Mouse (Mus musculus) mesoderm, embryonic 11.5 days (tissue): ENCODE results near the gene Ppp3ca.

ENCODE experiments used
- DNase-seq: peaks from one replicate; pipeline ENCODE4 v3.0.0-alpha.2; 2012; ENCODE audit warnings: low read depth, low spot score

The Ppp3ca gene

DNA sequence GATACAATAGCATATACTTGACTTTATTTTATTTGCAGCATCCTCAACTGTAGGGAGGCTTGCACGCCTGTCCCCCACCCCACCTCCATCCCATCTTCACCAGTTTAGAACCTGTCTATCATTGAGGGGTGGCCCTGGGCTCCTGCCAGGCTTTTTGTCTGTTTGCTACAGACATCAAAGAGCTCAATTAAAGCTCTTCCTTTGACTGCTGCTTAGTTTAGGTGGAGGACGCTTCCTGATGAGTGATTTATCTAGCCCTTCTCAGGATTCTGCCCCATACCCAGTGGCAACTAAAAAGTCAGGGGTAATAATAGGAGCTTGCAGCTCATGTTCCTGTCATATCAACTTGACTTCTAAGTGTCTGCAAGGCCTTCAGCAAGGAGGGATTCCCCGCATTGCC is 239.6 kb downstream of the Ppp3ca start:
- DNase-seq, result no peak

DNA sequence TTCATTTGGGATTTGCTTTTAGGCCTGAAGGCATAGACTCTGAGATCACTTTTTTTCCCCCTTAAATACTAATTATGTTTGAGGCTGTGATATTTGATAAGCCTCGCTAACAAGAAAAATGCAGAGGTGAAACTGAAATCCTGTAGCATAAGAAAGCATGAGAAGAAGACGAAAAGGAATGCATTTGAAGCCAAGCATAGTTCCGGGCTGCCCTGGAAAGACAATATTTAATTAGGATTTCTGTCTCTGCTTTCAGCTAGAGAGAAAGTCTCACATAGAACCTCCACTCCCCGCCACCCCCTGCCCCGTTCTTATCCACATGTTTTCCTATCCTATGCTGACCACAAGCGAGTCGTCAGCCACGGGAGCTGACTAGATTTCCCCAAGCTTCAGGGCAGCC is 241.4 kb downstream of the Ppp3ca start:
- DNase-seq, result no peak

DNA sequence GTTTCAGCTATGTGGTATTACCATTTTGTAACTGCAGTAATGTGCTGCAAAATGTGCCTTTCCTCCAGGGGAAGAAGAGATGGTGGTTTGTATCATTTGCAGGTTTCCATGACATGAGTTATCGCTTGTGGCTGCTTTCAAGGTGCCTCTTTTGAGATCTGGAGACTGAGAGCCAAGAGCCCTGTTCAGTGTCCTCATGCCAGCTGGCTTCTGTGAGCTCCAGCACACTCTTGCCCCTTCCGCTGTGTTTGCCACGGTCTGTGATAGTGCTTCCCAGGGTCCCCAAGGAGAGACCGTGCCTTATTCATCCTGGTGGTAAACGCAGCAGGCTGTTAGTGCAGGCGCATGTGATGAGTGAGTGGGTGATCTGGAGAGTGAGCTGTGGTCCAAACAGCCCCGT is 247.2 kb downstream of the Ppp3ca start:
- no peak for DNase-seq

DNA sequence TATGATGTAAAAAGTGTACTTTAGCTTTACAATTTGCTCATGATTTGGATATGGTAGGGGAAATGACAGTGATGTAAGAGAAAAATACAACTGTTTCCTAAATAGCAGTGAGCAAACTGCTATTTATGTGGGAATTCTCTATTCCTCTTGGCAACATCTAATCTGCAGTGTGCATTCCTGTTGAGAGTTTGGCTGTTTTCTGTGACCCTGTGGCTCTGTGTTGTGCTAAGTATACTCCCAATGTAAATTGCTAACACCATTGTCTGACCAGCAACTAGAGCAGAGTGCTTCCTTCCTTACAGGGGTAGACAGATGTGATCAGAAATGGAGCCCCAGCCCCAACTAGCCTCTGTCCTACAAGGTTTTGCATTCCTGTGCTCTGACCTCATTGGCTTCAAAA is 263.1 kb downstream of the Ppp3ca start:
- DNase-seq, result no peak

DNA sequence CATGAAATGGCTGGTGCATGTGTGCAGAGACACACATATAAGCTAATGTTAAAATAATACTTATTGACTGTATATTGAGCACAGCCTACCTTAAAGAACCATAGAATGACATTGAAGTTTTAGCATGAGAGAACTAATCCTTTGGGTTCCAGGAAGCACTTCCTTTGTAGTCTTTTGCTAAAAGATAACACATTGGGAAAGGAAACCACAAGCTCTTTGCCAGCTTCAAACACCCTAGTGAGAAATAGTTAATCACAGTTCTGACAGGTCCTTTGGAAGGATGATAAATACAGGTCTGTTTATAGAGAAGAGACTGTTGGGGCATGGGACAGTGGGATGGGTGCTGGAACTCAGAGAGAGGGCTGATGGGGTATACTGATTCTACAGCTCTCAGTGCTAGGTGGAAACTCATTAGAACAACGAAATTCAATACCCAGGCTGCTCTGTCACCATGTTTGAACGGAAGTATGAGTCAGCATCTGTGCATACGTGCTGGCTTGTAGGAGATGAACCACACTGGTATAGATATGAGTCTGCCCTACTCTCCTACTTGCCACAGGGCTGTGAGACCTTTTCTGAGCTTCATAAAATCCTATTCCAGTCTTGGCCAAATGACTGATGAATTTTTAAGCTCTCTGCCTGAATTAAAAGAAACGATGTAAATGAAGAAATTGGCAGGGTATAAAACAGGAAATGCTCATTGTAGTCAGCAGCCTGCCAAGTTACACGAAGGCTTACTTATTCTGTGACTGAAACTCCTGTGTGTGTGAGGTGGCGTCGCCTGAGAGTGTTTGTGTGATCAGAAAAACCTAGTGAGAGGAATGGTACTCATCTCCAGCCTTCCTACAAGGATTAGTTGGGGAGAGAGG is 271.0 kb downstream of the Ppp3ca start:
- no peak for DNase-seq

DNA sequence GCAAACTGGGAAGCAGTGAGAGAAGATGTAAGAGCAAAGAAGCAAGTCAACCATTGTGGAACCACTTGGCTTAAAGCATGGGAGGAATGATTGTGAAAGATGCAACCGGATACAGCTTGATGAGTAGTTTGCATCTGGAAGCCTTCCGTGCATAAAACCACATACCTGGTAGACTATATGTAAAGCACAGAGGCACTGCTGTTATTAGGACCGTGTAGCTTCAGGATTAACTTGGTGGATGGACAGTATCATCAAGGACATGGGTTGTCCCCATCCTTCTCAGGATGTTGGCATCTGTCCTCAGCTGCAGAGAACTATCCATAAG is 271.6 kb downstream of the Ppp3ca start:
- DNase-seq, result no peak

DNA sequence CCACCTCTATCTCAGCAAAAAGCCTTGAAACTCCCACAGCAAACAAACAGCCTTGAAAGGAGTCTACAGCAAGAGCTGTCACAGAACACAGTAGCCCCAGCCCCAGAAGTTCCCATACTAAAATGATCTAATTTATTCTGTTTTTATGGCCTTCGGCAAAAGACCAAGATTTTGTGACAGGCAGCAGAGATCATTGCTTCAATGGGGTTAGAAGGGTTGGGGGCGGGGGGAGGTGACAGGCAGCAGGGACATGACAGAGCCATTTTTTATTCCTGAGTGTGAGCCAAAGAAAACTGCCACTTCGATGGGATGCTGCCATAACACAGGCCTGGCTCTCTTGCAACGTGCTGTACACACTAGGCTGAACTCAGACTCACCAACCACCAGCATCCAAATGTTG is 275.6 kb downstream of the Ppp3ca start:
- DNase-seq, result no peak

DNA sequence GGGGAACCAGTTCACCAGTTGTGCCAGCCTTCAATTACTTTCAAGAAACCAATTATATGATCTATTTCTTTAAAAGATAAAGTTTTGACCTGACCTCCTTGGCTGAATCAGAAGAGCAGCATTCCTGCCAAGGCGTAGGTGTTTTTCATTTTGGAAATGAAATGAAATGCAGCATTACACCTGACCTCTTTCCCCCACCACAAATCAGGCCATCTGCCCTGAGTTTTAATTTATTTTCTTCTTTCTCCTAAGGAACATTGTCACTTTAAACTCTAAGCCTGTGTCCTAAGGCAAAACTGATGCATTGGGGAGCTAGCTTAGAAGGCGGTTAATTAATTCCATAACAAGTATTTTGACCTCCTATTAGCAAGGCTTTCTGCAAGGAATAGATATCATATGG is 276.7 kb downstream of the Ppp3ca start:
- no peak for DNase-seq

DNA sequence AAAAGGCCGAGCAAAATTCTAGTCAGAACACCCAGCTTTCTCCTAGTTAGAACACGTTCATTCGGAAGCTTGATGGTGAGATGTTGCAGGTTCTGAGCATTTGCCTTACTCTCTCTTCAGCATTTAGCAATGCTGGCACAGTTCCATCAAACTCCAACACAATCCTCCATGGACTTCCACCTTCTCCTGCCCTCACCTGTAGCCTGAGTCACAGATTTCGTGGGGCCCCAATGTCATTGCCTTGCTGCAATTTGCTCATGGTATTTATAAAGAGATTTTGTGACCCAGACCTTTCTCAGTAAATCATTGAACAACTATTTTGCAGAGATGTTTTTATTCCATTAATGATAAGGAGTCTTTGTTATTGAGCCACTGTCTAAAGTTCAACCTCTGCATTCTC is 278.2 kb downstream of the Ppp3ca start:
- no peak for DNase-seq

DNA sequence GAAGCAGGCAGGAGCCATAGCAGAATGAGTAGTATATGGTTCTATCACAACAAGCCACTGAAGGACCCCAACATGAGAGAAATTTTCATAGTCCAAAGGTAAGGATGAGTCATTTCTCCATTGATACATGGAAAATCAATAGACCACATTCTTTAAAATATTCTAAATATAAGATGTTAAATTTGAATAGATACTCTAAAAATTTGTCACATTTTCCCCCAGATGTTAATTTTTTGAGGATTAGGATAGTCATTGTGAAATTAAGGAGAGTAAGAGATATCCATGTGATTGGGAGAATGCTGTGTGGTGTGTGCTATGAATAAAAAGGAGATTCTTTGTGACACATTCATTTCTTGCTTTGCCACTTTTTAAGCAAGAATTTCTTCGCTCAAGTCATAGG is 281.9 kb downstream of the Ppp3ca start:
- no peak for DNase-seq

DNA sequence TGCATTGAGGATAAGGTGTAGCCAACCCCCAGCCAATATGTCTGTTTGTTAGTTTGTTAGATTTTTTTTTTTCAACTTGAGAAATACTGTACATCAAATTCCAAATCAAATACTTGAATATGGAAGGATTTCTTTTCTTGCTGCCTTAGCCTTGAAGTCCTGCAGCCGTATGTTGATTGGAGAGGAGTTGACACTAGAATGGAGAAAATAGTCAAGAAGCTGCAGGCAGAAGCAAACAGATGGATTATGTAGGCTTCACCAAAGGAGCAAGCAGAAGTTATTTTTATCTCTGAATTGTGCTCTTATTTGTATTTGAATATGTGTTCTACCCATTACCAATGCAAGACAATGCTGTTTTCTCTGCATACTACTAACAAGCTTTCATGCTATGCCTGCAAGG is 282.9 kb downstream of the Ppp3ca start:
- no peak for DNase-seq

DNA sequence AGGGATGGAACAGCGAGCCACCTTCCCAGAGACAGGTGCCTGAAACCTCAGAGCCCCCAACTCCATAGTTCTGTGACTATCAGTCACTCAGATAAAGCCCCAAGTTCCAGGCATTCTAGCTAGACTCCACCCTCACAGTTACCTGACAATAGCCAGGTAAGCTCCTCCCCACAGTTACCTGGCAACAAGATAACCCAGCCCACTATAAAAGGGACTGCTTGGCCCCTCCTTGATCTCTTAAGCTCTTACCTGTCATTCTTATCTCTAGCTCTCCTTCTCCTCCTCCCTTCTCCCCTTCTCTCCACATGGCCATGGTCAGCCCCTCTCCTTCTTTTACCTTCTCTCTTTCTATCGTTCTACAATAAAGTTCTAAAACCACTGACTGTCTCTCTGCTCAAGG is 285.1 kb downstream of the Ppp3ca start:
- no peak for DNase-seq

DNA sequence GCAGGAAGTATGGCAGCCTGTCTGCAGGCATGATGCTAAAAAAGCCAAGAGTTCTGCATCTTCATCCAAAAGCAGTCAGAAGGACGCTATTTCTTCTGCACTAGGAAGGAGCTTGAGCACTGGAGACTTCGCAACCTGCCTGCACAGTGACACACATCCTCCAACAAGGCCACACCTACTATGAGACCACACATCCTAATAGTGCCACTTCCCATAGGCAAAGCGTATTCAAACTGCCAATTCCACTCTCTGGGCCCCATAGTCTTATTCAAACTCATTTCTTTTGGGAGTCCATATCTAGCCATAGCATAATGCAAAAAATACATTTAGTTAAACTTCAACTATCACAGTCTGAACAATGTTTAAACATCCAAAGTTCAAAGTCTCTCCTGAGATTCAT is 290.4 kb downstream of the Ppp3ca start:
- DNase-seq, result no peak

DNA sequence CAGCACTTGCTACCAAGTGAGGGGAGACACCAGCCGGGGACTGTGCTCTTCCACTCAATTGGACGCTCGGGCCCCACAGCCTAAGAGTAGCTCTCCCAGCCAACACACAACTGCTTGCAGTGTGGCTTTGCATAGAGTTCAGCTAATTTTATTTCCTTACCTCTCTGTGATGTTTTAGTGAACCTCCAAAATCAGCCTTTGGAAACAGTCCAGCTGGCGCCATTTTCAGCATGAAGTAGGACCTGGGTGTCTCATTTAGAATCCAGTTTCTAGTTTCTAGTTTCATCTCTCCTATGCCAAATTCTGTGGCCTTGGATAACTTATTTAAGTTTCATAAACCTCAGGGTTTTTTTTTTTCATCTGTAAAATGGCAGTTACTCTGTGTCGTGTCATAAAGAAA is 296.9 kb downstream of the Ppp3ca start:
- no peak for DNase-seq

DNA sequence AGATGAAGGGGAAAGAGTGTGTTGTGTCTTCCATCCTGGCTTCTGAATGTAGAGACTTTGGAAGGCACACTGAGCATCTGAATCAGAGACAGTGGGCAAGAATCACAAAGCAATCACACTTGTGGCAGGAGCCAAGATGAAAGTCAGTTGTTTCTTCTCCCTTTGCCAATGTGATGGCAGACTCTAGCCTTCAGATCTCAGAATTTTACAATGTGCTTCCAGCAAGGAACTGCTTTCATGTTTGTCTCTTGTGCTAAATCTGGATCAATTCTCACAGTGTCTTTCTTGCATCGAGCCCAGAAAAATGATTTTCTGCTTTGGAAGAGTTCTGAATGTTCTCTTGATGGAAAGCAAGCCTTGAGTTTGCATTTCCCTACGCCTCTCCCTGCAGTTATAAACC is 297.6 kb downstream of the Ppp3ca start:
- DNase-seq, result no peak

DNA sequence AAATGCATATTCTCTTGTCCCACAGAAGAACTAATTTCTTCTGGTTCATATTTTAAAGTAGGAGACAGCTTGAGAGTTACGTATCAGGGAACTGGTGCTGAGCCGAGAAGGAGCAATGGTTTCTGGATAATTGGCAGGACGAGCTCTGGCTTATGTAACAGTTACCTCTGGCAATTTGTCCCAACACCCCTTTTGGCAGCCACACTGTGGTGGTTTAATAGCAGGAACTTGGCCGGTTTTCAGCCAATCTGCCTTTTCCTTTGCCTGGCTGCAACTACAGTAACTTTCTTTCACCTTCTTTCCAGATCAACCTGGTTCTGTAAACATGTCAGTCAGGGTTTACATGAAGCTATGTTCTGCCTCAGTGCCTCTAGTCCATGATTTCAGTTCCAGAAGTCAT is 299.9 kb downstream of the Ppp3ca start:
- no peak for DNase-seq

DNA sequence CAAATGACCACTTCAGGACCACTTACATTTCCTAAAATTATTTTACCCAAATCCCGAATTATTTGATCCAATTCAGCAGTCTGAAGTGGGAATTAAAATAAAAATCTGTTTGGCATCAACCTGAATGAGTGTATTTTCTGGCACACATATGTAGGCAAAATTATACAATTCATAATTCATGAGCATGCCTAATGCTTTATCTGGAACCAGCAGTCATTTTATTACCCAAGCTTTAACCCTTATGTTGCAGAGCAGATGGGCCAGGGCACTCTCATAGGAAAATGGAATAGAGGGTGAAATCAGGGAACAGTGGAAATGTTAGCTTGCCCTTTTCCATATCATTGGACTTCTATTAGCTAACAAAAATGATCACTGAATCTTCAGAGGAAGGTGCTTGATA is 307.9 kb downstream of the Ppp3ca start:
- DNase-seq, result no peak

DNA sequence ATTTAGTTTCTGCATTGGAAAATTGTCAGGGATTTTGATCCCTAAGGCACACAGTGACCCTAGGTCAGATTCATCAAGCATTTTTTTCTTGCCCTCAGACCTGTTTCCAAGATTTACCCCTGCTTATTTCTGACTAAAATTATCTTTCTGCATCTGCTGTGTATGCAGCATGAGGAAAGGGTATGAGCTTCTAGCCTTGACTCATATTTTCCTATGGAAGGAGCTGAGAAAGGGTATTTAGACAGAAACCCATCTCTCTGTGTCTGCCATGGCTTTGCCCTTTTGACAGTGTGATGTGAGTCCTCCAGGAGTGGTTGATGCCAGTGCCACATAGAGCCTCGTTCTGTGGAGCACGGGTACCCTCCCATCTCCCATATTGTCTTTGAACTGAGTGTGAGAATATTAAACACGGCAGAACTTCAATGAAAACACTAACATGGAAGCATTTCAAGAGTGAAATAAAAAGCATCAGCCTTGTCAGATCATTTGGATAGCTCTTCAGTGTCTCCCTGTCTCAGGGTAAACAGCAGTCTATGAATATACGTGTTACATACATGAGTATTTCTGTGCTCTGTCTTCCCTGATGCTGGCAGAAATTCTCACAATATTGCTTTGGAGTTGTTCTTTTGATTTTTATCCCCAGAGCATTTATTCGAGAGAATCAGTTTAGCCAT is 311.1 kb downstream of the Ppp3ca start:
- no peak for DNase-seq

DNA sequence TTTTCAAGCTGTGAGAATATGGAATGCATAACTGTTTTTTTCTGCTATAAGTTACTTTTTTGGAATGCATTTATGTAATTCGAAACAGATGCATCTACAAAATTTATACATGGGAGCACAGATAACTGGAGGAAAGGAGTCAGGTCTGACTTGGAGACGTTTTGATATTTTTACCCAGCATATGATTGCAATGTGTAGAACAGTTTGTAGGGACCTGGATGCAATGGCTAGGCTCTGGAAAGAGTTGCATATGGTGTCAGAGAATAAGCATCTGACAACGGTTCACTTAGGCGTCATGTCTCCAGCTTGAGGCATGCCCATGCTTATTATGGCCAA is 311.6 kb downstream of the Ppp3ca start:
- DNase-seq, result no peak

DNA sequence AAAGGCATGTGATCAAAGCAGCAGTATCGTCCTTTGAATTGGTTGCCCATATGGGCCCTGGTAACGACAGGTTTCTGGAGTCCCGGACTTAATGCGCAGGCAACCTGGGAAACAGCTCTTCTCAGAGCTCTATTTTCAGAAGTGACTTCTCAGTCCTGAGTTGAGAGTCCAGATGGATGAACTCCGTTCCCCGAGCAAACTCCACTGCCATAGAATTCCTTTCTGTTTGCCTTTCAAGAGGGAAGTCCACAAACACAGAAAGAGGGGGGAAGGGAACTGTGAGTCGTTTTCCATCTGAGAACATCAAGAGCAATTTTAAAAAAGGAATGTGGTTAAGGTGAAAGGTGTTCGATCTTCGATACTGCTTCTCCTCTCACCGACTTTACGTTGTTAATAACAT is 312.1 kb downstream of the Ppp3ca start:
- no peak for DNase-seq

DNA sequence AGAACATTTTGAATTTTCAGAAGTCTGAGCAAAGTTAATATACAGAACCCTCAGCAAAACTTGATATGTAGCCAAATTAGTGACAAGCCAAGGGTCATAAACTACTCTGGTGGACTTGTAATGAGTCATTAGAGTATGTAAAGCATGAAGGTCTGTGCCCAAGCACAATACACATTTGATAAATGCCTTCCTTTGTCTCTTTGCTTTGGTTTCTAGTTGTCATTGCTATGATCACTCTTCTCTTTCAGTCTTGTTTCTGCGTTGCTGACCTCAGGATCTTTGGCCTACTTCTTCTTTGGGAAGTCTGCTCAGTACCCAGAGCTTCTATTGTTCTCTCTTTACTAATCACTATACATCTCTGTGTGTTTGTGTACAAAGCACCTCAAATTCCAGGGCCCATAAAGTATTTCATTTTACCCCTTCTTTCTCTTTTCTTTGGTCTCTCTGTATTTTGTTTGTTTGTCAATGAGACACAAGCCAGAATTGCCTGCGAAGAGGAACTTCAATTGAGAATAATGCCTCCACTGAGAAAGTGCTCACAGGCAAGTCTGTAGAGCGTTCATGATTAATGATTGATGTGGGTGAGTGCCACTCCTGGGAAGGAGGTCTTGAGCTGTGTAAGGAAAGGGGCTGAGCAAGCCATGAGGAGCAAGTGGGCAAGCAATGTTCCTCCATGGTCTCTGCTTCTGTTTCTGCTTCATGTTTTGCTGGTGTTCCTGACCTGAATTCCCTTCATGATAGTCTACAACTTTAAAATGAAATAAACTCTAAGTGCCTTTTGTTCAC is 316.4 kb downstream of the Ppp3ca start:
- DNase-seq, result peak; percentile 10
